Mouse (Mus musculus) lung, embryonic 14.5 days (tissue): ENCODE data around the gene Cox7a2. TPM values are rescaled to one million over a fixed set of nuclear protein-coding genes. Genes with fewer than 3 reads are reported as not detected.
A peak's percentile ranks its signal among the peaks of the same experiment; 100 is the strongest.

Experiments
- ATAC-seq: fragments of 200-750 bp; cut with Nextera tagmentation; 2 replicates; pipeline ENCODE4 v1.8.0; 2017; ENCODE audit warnings: mild to moderate bottlenecking, moderate TSS enrichment, moderate library complexity; ENCODE audit not compliant: insufficient read depth
- DNase-seq: peaks from one replicate; pipeline ENCODE4 v3.0.0-alpha.2; 2015
- H3K27ac ChIP-seq: fragments of 300-500 bp; sonication (generic); 2 replicates; pipeline ENCODE4 v1.5.1; 2014; ENCODE audit warnings: low read depth, mild to moderate bottlenecking, moderate library complexity
- H3K27me3 ChIP-seq: fragments of 300-500 bp; sonication (generic); 2 replicates; pipeline ENCODE4 v1.6.1; 2014; ENCODE audit warnings: low read length, control low read depth; ENCODE audit not compliant: insufficient read depth
- H3K36me3 ChIP-seq: fragments of 300-500 bp; sonication (generic); 2 replicates; pipeline ENCODE4 v1.6.1; 2014; ENCODE audit warnings: control low read depth; ENCODE audit not compliant: insufficient read depth
- H3K4me1 ChIP-seq: fragments of 300-500 bp; sonication (generic); 2 replicates; pipeline ENCODE4 v1.6.1; 2014; ENCODE audit warnings: antibody characterized with exemption, control low read depth; ENCODE audit not compliant: insufficient read depth
- H3K4me2 ChIP-seq: fragments of 300-500 bp; sonication (generic); 2 replicates; pipeline ENCODE4 v1.6.1; 2014; ENCODE audit warnings: mild to moderate bottlenecking
- H3K4me3 ChIP-seq: fragments of 300-500 bp; sonication (generic); 2 replicates; pipeline ENCODE4 v1.5.1; 2014; ENCODE audit warnings: low read depth, low read length
- H3K9ac ChIP-seq: fragments of 300-500 bp; sonication (generic); 2 replicates; pipeline ENCODE4 v1.6.1; 2014
- H3K9me3 ChIP-seq: fragments of 300-500 bp; sonication (generic); 2 replicates; pipeline ENCODE4 v1.6.1; 2016; ENCODE audit warnings: low read depth, low read length, control low read depth
- CTCF ChIP-seq: IDR thresholded peaks from 2 replicates; pipeline ENCODE4 v1.5.1; 2016; ENCODE audit warnings: antibody characterized with exemption, low read depth
- WGBS: fragments of 180-500 bp; shearing (Covaris S2); extraction: QIAGEN DNeasy Blood & Tissue Kit; methylation state at CpG from one replicate; pipeline ENCODE4 v1.1.7; 2014; 5-methylcytosine and 5-hydroxymethylcytosine counted together
- polyA plus RNA-seq: library from polyadenylated mRNA; unstranded; fragments of >200 nt; fragmentation: Nextera tagmentation; extraction: Ambion mirVana; gene quantifications from 2 replicates; pipeline ENCODE4 v1.2.1, GENCODE M21; 2014

The Cox7a2 gene
- polyA plus RNA-seq, 1 experiment from 2014 or later, result 650 TPM

GRCm38 (mm10) chr9:79718481-79719370 is 41.0 kb downstream of the Cox7a2 start, which contains the start of gene Col12a1:
Col12a1 (minus strand) TSS chr9:79718831.
- DNase-seq (peak; percentile 89), ATAC-seq (peak; percentile 68)
- Histone ChIP-seq H3K9ac (peak within 1 kb of the TSS; percentile 58), H3K27me3 (peaks cover 19% of the 10 kb centered on the region; the same call in 1 of the 2 replicates), H3K36me3 (no peaks in the 10 kb centered on the region), H3K4me1 (peaks cover 7% of the 10 kb centered on the region; the same call in 1 of the 2 replicates), H3K27ac (peak within 1 kb of the TSS; percentile 75), H3K4me2 (peak within 1 kb of the TSS; percentile 91), H3K4me3 (peak within 1 kb of the TSS; percentile 55), H3K9me3 (no peaks in the 10 kb centered on the region)
- TF ChIP-seq CTCF, result peak; percentile 16; the same call in 1 of the 2 replicates
- WGBS, result under 1% methylated on average over 64 of the region's 64 CpGs

- WGBS, result 1% methylated on average over 21 of the region's 22 CpGs
- Histone ChIP-seq H3K9ac (peak overlapping the region; percentile 58), H3K27me3 (peaks cover 19% of the 10 kb centered on the region; the same call in 1 of the 2 replicates), H3K4me3 (peak overlapping the region; percentile 55), H3K27ac (peak overlapping the region; percentile 75), H3K4me2 (peak overlapping the region; percentile 91), H3K4me1 (peaks cover 7% of the 10 kb centered on the region; the same call in 1 of the 2 replicates), H3K9me3 (no peaks in the 10 kb centered on the region), H3K36me3 (no peaks in the 10 kb centered on the region)
- 0 out of 2 replicates have a peak, but pooled peaks have one; percentile 1 for TF ChIP-seq CTCF
- ATAC-seq, result peak; percentile 4; the same call in 1 of the 2 replicates
- peak; percentile 64 for DNase-seq
Observed at GRCm38 (mm10) chr9:79717836-79718475, 41.7 kb downstream of the Cox7a2 start.

GRCm38 (mm10) chr9:79716909-79717835 is 42.5 kb downstream of the Cox7a2 start:
- Histone ChIP-seq H3K4me3 (peak overlapping the region; percentile 55), H3K9me3 (no peaks in the 10 kb centered on the region), H3K4me2 (peak overlapping the region; percentile 91), H3K9ac (peak overlapping the region; percentile 58), H3K27me3 (peaks cover 19% of the 10 kb centered on the region; the same call in 1 of the 2 replicates), H3K36me3 (no peaks in the 10 kb centered on the region), H3K27ac (peak overlapping the region; percentile 75; the same call in 1 of the 2 replicates), H3K4me1 (peaks cover 7% of the 10 kb centered on the region; the same call in 1 of the 2 replicates)
- peak; percentile 76 for TF ChIP-seq CTCF
- DNase-seq (peak; percentile 95), ATAC-seq (no peak)
- 11% methylated on average over 23 of the region's 23 CpGs for WGBS

- peaks cover 7% of the 10 kb centered on the region; the same call in 1 of the 2 replicates for H3K4me1 ChIP-seq
- DNase-seq, result peak; percentile 44
- TF ChIP-seq CTCF, result no peak
- 0 out of 2 replicates have a peak overlapping the region, but pooled peaks have one; percentile 1 for H3K9ac ChIP-seq
- peak overlapping the region; percentile 55; the same call in 1 of the 2 replicates for H3K4me3 ChIP-seq
- WGBS, result 39% methylated on average over 5 of the region's 5 CpGs
- H3K27me3 ChIP-seq, result peaks cover 19% of the 10 kb centered on the region; the same call in 1 of the 2 replicates
- H3K27ac ChIP-seq, result no peak overlapping the region
- no peaks in the 10 kb centered on the region for H3K36me3 ChIP-seq
- no peaks in the 10 kb centered on the region for H3K9me3 ChIP-seq
- peak overlapping the region; percentile 91 for H3K4me2 ChIP-seq
- no peak for ATAC-seq
Observed at GRCm38 (mm10) chr9:79716496-79716895, 43.2 kb downstream of the Cox7a2 start.

- WGBS, result 9% methylated on average over 16 of the region's 16 CpGs
- peak overlapping the region; percentile 29 for H3K4me3 ChIP-seq
- peak; percentile 43 for TF ChIP-seq CTCF
Observed at GRCm38 (mm10) chr9:79714471-79715045, 45.1 kb downstream of the Cox7a2 start.

More at GRCm38 (mm10) chr9:79714471-79715045, 45.1 kb downstream of the Cox7a2 start:
- peak overlapping the region; percentile 35 for H3K9ac ChIP-seq
- DNase-seq, result peak; percentile 89
- peak overlapping the region; percentile 62 for H3K4me2 ChIP-seq
- H3K36me3 ChIP-seq, result no peaks in the 10 kb centered on the region
- ATAC-seq, result peak; percentile 35
- no peaks in the 10 kb centered on the region for H3K9me3 ChIP-seq
- 0 out of 2 replicates have a peak, but pooled peaks cover 9% of the 10 kb centered on the region for H3K27me3 ChIP-seq
- H3K4me1 ChIP-seq, result peaks cover 6% of the 10 kb centered on the region; the same call in 1 of the 2 replicates
- peak overlapping the region; percentile 38; the same call in 1 of the 2 replicates for H3K27ac ChIP-seq

Other genes with a start within 250 kb of the Cox7a2 start
- gene Col12a1, start 41.0 kb downstream of the Cox7a2 start, polyA plus RNA-seq, result 19.4 and 21.4 TPM in 2 replicates
- 92.2 and 94.0 TPM in 2 replicates for gene Tmem30a, start 33.6 kb upstream of the Cox7a2 start, polyA plus RNA-seq